Mouse (Mus musculus) effector memory CD4-positive, alpha-beta T cell, adult 7 months (primary cell): ENCODE measurements around the gene Npm3. TPM values are rescaled to one million over a fixed set of nuclear protein-coding genes. Genes with fewer than 3 reads are reported as not detected.

Experiments used
- polyA plus RNA-seq: library from polyadenylated mRNA; unstranded; fragments of 100-300 nt; shearing (Covaris generic); gene quantifications from one replicate; pipeline ENCODE4 v1.2.1, GENCODE M21; 2017

Gene Npm3
- polyA plus RNA-seq = 21.0 TPM

GRCm38 (mm10) chr19:45749243-45750043 lies at the start of gene Npm3:
Gene Npm3, minus strand, starts transcription at chr19:45749591.

GRCm38 (mm10) chr19:45783181-45783932 lies 34.0 kb upstream of the Npm3 start, which contains the start of gene Mgea5:
Gene Mgea5, minus strand, starts transcription at chr19:45783837.

DNA sequence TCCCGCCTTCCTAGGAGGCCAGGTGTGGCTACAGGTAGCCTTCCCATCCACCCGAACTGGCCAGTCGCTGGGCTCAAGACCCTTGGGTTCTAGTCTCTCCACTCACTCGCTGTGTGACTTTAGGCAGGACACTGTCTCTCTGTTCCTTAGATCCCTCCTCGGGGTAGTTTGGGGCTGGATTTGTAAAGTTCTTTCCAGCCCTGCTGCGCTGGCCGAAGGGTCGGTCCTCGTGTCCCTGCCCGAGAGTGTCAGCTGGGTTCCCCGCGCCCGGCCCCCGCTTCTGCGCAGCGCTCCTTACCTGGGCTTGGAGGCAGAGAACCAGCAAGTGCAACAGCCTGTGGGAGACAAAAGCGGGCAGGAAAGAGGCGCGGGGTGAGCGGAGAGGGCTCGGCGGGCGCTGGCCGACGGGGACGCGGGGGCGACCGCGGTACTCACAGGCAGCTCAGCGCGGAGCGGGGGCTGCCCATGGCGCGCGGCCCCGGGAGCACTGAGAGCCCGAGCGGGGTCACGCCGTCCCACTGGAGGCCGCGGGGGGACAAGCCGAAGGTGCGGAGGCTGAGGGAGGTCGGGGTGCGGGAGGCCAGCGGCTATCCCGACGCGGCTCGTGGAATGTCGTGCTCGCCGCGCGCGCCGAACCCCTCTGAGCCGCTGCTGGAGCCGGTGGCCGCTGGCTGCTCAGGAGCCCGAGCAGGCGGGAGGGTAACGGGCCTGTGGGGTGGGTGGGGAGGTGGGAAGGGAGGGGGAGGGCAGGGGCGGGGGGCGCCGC lies 7.0 kb downstream of the Npm3 start, which contains the start of gene Fgf8:
Gene Fgf8, minus strand, starts transcription at position 698 of the 766 bp plus-strand sequence.

Other genes starting within 250 kb of the Npm3 start
- gene Poll, start 189.1 kb downstream of the Npm3 start, polyA plus RNA-seq = 6.0 TPM
- gene Gm17018, start 189.0 kb downstream of the Npm3 start, polyA plus RNA-seq = 9.6 TPM
- gene Fbxw4, start 89.3 kb downstream of the Npm3 start, polyA plus RNA-seq = 13.5 TPM
- not detected for gene Fgf8, start 6.7 kb downstream of the Npm3 start, polyA plus RNA-seq
- gene Mgea5, start 34.2 kb upstream of the Npm3 start, polyA plus RNA-seq = 339 TPM
- gene Kcnip2, start 66.5 kb upstream of the Npm3 start, polyA plus RNA-seq = 5.4 TPM
- 10.4 TPM for gene Armh3, start 248.9 kb upstream of the Npm3 start, polyA plus RNA-seq